Mouse (Mus musculus): ENCODE results near the gene Slc38a3. TPM values are rescaled to one million over a fixed set of nuclear protein-coding genes. Genes with fewer than 3 reads are reported as not detected.

Gene Slc38a3
- total RNA-seq, 2 experiments from 2014 or later: 69.9 to 81.4 TPM

GRCm38 (mm10) chr9:107608741-107609432 lies 60.4 kb downstream of the Slc38a3 start, which contains the start of gene Sema3b:
Gene Sema3b (minus strand): TSS chr9:107609229.
- DNase-seq (ENCODE audit: low spot score in 2 of 2): no peak
- intact Hi-C loops (cut with DNase I): no loop called here

- intact Hi-C loops (cut with DNase I): no loop called here
- no peak for DNase-seq (ENCODE audit: low spot score in 2 of 2)
Observed at GRCm38 (mm10) chr9:107607653-107608245, 61.6 kb downstream of the Slc38a3 start.

GRCm38 (mm10) chr9:107607036-107607435 lies 62.3 kb downstream of the Slc38a3 start:
- no peak for DNase-seq (ENCODE audit: low spot score in 2 of 2)
- intact Hi-C loops (cut with DNase I): no loop called here

GRCm38 (mm10) chr9:107606591-107606990 lies 62.7 kb downstream of the Slc38a3 start:
- no peak for DNase-seq (ENCODE audit: low spot score in 2 of 2)
- intact Hi-C loops (cut with DNase I): no loop called here

GRCm38 (mm10) chr9:107605041-107605661 lies 64.2 kb downstream of the Slc38a3 start:
- DNase-seq (ENCODE audit: low spot score in 2 of 2): no peak
- intact Hi-C loops (cut with DNase I): no loop called here

- intact Hi-C loops (cut with DNase I): loop anchor here (5.0 kb wide), 1 partner anchor 134 kb away; no protein-coding TSS in a partner anchor
- no peak for DNase-seq (ENCODE audit: low spot score in 2 of 2)
Observed at GRCm38 (mm10) chr9:107603251-107603650, 66.1 kb downstream of the Slc38a3 start.

- peak; percentile 86 to 90 for DNase-seq (ENCODE audit: low spot score in 2 of 2)
- intact Hi-C loops (cut with DNase I): loop anchor here (1.0 to 5.0 kb wide), 3 partner anchors 42 to 135 kb away; no protein-coding TSS in a partner anchor
Observed at GRCm38 (mm10) chr9:107602068-107602648, 67.2 kb downstream of the Slc38a3 start.

GRCm38 (mm10) chr9:107601275-107601674 lies 68.1 kb downstream of the Slc38a3 start:
- intact Hi-C loops (cut with DNase I): loop anchor here (5.0 kb wide), 1 partner anchor 136 kb away; no protein-coding TSS in a partner anchor
- no peak for DNase-seq (ENCODE audit: low spot score in 2 of 2)

- no peak for DNase-seq (ENCODE audit: low spot score in 2 of 2)
Observed at GRCm38 (mm10) chr9:107600745-107601144, 68.6 kb downstream of the Slc38a3 start.

More at GRCm38 (mm10) chr9:107600745-107601144, 68.6 kb downstream of the Slc38a3 start:
- intact Hi-C loops (cut with DNase I): loop anchor here (5.0 kb wide), 1 partner anchor 137 kb away; no protein-coding TSS in a partner anchor

Other genes with a start within 250 kb of the Slc38a3 start
- gene Tmem115, start 135.6 kb downstream of the Slc38a3 start, total RNA-seq (2021): 10 to 100 TPM; 33.3 to 36.5 TPM
- gene Cyb561d2, start 127.3 kb downstream of the Slc38a3 start, total RNA-seq (2021): 10 to 100 TPM; 16.2 to 17.4 TPM
- 10 to 100 TPM; 40.4 to 41.7 TPM for gene Nprl2, start 127.3 kb downstream of the Slc38a3 start, total RNA-seq (2021)
- 1 to 10 TPM; 4.0 to 5.6 TPM for gene Zmynd10, start 122.2 kb downstream of the Slc38a3 start, total RNA-seq (2021)
- gene Rassf1, start 118.0 kb downstream of the Slc38a3 start, total RNA-seq (2021): 10 to 100 TPM; 14.3 to 17.4 TPM
- 10 to 100 TPM; 86.5 to 94.7 TPM for gene Tusc2, start 106.3 kb downstream of the Slc38a3 start, total RNA-seq (2021)
- 10 to 100 TPM in 1 of 2 experiments, 1 to 10 TPM in 1; 9.3 to 10.1 TPM for gene Hyal2, start 101.6 kb downstream of the Slc38a3 start, total RNA-seq (2021)
- gene Hyal1, start 92.6 kb downstream of the Slc38a3 start, total RNA-seq (2021): 1 to 10 TPM; 5.0 to 7.4 TPM
- 10 to 100 TPM; 10.8 to 11.3 TPM for gene Naa80, start 90.6 kb downstream of the Slc38a3 start, total RNA-seq (2021)
- 1 to 10 TPM in 1 of 2 experiments, under 1 TPM in 1; 0.96 to 1.1 TPM for gene Hyal3, start 88.7 kb downstream of the Slc38a3 start, total RNA-seq (2021)
- gene Ifrd2, start 81.9 kb downstream of the Slc38a3 start, total RNA-seq (2021): 10 to 100 TPM; 11.1 to 13.3 TPM
- gene Sema3b, start 60.3 kb downstream of the Slc38a3 start, total RNA-seq (2021): 1 to 10 TPM; 3.4 to 3.5 TPM
- 100 to 1,000 TPM; 214 to 221 TPM for gene Gnai2, start 34.2 kb downstream of the Slc38a3 start, total RNA-seq (2021)
- gene Gnat1, start 10.2 kb upstream of the Slc38a3 start, total RNA-seq (2021): under 1 TPM; 0.18 to 0.21 TPM
- gene Sema3f, start 40.9 kb upstream of the Slc38a3 start, total RNA-seq (2021): 10 to 100 TPM; 16.6 to 17.8 TPM
- 100 to 1,000 TPM; 122 to 155 TPM for gene Rbm5, start 101.5 kb upstream of the Slc38a3 start, total RNA-seq (2021)
- 10 to 100 TPM; 57.0 to 65.0 TPM for gene Rbm6, start 203.7 kb upstream of the Slc38a3 start, total RNA-seq (2021)
- 10 to 100 TPM; 22.2 to 25.4 TPM for gene Mon1a, start 218.6 kb upstream of the Slc38a3 start, total RNA-seq (2021)
- 1 to 10 TPM in 1 of 2 experiments, under 1 TPM in 1; 0.69 to 1.3 TPM for gene Mst1r, start 237.3 kb upstream of the Slc38a3 start, total RNA-seq (2021)

Measured in left cerebral cortex, postnatal 25 days (tissue).